Mouse (Mus musculus) urinary bladder, postnatal 14 days (tissue): ENCODE results near the gene Arrdc5.
A peak's percentile ranks its signal among the peaks of the same experiment; 100 is the strongest.

ENCODE experiments used
- DNase-seq: peaks from one replicate; pipeline ENCODE4 v3.0.0; 2021; ENCODE audit warnings: low spot score

Arrdc5 gene

GRCm38 (mm10) chr17:56303847-56304586 lies 3.9 kb upstream of the Arrdc5 start:
- peak; percentile 96 for DNase-seq

- peak; percentile 88 for DNase-seq
Measured at GRCm38 (mm10) chr17:56303160-56303846, 3.2 kb upstream of the Arrdc5 start, which contains the start of gene Uhrf1. TSS of gene Uhrf1 (plus strand) at chr17:56303321.

- peak; percentile 38 for DNase-seq
Measured at GRCm38 (mm10) chr17:56302363-56302996, 2.4 kb upstream of the Arrdc5 start.

GRCm38 (mm10) chr17:56298238-56298637 lies 1.8 kb downstream of the Arrdc5 start:
- no peak for DNase-seq

- DNase-seq = no peak
Measured at GRCm38 (mm10) chr17:56296201-56296600, 3.9 kb downstream of the Arrdc5 start.

GRCm38 (mm10) chr17:56294241-56294640 lies 5.8 kb downstream of the Arrdc5 start:
- DNase-seq = no peak

- no peak for DNase-seq
Measured at GRCm38 (mm10) chr17:56293291-56293690, 6.8 kb downstream of the Arrdc5 start.

GRCm38 (mm10) chr17:56292531-56293222 lies 7.4 kb downstream of the Arrdc5 start, which contains the start of gene Plin3:
TSS of gene Plin3 (minus strand) at chr17:56292873.
- DNase-seq = no peak

- DNase-seq = no peak
Measured at GRCm38 (mm10) chr17:56291826-56292475, 8.1 kb downstream of the Arrdc5 start.

GRCm38 (mm10) chr17:56291171-56291511 lies 8.9 kb downstream of the Arrdc5 start:
- peak; percentile 94 for DNase-seq

GRCm38 (mm10) chr17:56290388-56291170 lies 9.5 kb downstream of the Arrdc5 start:
- DNase-seq = peak; percentile 99

- peak; percentile 59 for DNase-seq
Measured at GRCm38 (mm10) chr17:56289371-56290331, 10.4 kb downstream of the Arrdc5 start.

GRCm38 (mm10) chr17:56288866-56289265 lies 11.2 kb downstream of the Arrdc5 start:
- no peak for DNase-seq

GRCm38 (mm10) chr17:56287830-56288229 lies 12.3 kb downstream of the Arrdc5 start:
- DNase-seq = peak; percentile 56

GRCm38 (mm10) chr17:56285995-56286394 lies 14.1 kb downstream of the Arrdc5 start:
- no peak for DNase-seq

- DNase-seq = no peak
Measured at GRCm38 (mm10) chr17:56283316-56283715, 16.8 kb downstream of the Arrdc5 start.

- DNase-seq = no peak
Measured at GRCm38 (mm10) chr17:56282802-56283201, 17.3 kb downstream of the Arrdc5 start.

- DNase-seq = no peak
Measured at GRCm38 (mm10) chr17:56281193-56281592, 18.9 kb downstream of the Arrdc5 start.

- no peak for DNase-seq
Measured at GRCm38 (mm10) chr17:56279481-56280155, 20.5 kb downstream of the Arrdc5 start.
